Mouse (Mus musculus): ENCODE results near the gene Kcnj10.

DNA sequence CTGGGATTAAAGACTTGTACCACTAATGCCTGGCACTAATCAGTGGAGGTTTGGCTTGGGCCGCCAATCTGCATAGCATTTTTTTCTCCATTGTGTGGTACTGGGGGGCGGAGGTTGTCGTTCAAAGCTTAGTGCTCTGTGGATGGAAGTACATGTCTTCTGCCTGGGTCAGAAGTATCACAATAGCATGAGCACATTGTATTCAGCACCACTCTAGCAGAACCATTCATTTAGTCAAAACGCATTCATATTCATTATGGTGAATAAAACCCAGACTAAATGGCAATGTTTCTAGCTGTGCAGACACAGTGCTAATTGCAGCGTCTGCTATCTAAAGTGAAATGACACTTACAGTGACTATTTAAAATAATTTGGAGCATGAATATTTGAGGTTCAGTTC, 46.2 kb downstream of the Kcnj10 start:
- TF ChIP-seq CTCF (IDR thresholded peaks at IDR 0.05) (no peak), EP300 (IDR thresholded peaks at IDR 0.05; ENCODE audit: insufficient read depth, low read depth, low read length) (no peak), POLR2A (IDR thresholded peaks at IDR 0.05; ENCODE audit: insufficient read depth, low read depth, low read length) (no peak)

Measured in heart, adult 2 months (tissue).